Mouse (Mus musculus): ENCODE data around the gene Irs2.

Gene Irs2

DNA sequence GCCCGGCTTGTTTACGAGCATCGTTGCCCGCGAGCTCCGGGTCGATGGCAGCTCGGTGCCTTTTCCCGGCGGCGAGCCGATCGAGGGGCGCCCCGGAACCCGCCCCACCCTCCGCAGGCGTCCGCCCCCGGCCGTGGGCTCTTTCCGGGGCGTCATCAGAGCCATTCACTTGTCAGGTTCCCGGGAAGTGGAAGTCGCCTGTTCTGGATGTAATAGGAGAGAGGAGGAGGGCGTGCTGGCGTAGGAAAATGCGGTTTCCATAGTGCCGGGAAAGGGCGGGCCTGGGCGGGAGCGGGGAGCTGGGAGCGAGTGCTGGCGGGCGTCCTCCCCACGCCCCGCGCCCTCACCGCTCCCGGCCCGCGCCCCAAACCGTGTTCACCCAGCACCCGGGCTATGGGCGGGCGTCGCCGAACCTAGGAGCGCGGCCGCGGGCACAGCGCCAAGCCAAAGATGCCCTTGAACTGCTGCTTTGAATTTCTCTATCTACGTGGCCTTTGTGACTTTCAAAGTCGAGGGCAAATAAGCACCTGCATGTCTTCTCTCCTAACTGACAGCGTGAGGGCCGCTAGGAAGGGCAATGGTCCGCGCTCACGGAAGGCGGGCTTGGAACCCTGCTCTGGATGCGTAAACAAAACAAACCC lies 1.3 kb upstream of the Irs2 start:
- peak; percentile 89 for DNase-seq (ENCODE audit: low read depth, low spot score)

- DNase-seq (ENCODE audit: low read depth, low spot score), result peak; percentile 96
Measured at GRCm38 (mm10) chr8:11008842-11009420, 673 bp upstream of the Irs2 start.

GRCm38 (mm10) chr8:11007581-11008378 lies 478 bp downstream of the Irs2 start:
- peak; percentile 66 for DNase-seq (ENCODE audit: low read depth, low spot score)

- DNase-seq (ENCODE audit: low read depth, low spot score), result peak; percentile 83
Measured at GRCm38 (mm10) chr8:11007001-11007580, 1.2 kb downstream of the Irs2 start.

DNA sequence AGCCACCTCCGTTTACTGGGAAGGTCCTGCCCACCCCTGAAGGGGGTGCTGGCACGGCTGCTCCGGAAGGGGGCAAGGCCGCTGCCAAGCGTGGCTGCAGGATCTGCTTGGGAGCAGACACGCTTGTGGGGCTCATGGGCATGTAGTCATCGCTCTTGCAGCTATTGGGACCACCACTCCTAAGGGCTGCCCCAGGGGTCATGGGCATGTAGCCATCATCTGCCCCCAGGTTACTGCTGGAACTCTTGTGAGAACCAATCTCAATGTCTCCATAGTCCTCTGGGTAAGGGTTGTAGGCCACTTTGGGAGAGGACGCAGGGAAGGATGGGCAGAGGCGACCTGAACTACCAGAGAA lies 2.0 kb downstream of the Irs2 start:
- no peak for DNase-seq (ENCODE audit: low read depth, low spot score)

DNA sequence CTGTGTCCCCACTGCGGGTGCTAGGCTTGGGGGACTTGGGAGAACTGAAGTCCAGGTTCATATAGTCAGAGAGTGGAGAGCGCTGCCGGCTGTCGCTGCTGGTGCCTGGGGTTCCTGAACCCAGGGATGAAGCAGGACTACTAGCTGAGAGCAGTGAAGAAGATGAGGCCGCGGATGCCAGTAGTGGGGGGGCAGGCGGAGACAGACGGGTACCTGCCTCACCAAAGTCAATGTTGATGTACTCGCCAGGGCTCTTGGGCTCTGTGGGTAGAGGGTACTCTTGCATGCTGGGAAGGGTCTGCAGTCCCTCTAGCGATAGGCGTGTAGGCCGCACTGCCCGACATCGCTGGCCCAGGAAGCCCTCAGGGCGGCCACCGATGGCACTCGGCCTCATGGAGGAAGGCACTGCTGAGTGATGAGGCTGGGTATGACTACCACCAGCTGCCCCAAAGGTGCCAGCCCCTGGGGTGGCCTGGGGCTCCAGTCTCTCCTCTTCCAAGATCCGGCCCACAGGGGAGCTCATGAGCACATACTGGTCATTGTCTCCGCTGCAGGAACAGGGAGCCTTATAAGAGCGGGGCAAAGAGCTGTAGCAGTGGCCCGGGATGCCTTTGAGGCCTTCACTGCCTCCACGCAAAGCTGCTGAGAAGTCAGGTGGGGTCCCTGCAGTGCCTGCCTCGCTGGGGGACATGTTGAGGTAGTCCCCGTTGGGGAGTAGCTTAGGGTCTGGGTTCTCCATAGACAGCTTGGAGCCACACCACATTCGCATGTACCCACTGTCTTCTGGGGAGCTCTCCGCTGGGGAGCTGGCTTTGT lies 2.6 kb downstream of the Irs2 start:
- peak; percentile 21 for DNase-seq (ENCODE audit: low read depth, low spot score)

DNA sequence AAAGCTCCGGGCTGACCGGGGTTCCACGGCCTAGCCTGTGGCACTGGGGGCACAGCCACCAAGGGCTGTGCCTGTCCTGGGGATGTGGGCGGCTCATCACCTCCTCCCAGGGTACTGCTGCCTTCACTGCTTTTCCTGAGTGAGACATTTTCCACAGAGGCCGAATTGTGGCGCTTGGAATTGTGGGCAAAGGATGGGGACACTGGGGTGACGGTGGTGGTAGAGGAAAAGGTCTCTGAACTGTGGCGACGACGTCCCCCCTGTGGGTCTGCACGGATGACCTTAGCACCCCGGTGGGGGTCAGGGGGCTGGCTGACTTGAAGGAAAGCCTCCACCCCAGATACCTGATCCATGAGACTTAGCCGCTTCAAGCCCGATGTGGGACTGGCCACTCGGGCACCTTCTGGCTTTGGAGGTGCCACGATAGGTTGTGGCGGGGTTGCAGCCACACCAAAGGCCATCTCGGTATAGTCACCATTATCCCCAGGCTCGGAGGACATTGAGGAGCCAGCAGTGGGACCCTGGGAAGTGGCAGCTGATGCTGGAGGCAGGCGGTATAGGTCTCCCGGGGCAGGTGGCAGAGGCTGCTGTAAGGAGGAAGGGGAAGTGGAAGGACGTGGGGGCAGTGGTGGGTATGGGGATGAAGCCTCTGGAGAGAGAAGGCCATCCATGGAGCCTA lies 3.3 kb downstream of the Irs2 start:
- no peak for DNase-seq (ENCODE audit: low read depth, low spot score)

- DNase-seq (ENCODE audit: low read depth, low spot score), result no peak
Measured at GRCm38 (mm10) chr8:11003917-11004470, 4.3 kb downstream of the Irs2 start.

- DNase-seq (ENCODE audit: low read depth, low spot score), result no peak
Measured at GRCm38 (mm10) chr8:11003253-11003652, 5.0 kb downstream of the Irs2 start.

GRCm38 (mm10) chr8:11002816-11003215 lies 5.4 kb downstream of the Irs2 start:
- no peak for DNase-seq (ENCODE audit: low read depth, low spot score)

- DNase-seq (ENCODE audit: low read depth, low spot score), result peak; percentile 22
Measured at GRCm38 (mm10) chr8:11001062-11001549, 7.2 kb downstream of the Irs2 start.

- DNase-seq (ENCODE audit: low read depth, low spot score), result no peak
Measured at GRCm38 (mm10) chr8:10999538-10999937, 8.7 kb downstream of the Irs2 start.

GRCm38 (mm10) chr8:10996247-10996646 lies 12.0 kb downstream of the Irs2 start:
- no peak for DNase-seq (ENCODE audit: low read depth, low spot score)

DNA sequence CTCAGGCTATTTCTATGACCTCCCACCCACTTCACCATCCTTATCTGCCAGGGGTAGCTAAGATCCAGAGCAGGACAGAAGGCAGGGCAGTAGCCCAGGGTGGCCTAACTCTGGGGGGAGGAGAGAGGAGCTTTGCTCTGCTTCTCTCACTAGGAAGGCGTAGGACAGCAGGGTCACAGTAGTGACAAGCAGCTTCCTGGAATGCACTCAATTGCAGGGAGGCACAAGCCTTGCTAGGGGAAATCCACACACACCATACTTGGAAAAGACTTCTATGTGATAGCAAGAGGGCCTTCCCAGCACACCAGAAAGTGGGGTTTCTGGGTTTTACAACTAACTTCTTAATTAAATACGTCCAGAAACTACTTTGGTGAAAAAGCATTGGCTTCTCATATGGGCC lies 12.5 kb downstream of the Irs2 start:
- DNase-seq (ENCODE audit: low read depth, low spot score), result no peak

DNA sequence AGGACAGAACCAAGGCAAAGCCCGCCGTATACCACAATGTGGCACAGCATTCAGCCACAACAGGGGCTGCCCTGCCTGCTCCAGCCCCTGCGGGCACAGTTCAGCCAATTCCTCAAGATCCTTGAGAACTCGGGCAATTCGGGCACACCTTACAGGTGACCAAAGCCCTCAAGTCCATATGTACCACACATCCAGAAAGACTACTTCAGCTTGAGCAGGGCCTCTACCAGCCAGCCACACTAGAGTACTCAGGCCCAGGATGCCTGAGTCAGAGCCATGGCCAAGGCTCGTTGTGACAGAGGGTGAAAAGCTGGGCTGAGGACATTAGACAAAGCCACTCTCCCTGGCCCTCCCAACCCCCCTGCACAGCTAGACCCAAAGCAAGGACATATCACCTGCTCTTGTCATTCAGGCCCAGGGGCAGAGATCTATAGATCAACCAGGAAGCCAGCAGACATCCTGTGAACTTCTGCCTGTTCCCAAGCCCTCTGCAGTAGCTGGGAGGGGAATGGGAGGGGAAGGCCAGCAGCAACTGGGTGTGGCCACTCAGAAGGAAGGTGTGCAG lies 13.8 kb downstream of the Irs2 start:
- DNase-seq (ENCODE audit: low read depth, low spot score), result no peak

- DNase-seq (ENCODE audit: low read depth, low spot score), result no peak
Measured at GRCm38 (mm10) chr8:10993582-10994216, 14.6 kb downstream of the Irs2 start.

- no peak for DNase-seq (ENCODE audit: low read depth, low spot score)
Measured at GRCm38 (mm10) chr8:10992081-10992480, 16.2 kb downstream of the Irs2 start.

DNA sequence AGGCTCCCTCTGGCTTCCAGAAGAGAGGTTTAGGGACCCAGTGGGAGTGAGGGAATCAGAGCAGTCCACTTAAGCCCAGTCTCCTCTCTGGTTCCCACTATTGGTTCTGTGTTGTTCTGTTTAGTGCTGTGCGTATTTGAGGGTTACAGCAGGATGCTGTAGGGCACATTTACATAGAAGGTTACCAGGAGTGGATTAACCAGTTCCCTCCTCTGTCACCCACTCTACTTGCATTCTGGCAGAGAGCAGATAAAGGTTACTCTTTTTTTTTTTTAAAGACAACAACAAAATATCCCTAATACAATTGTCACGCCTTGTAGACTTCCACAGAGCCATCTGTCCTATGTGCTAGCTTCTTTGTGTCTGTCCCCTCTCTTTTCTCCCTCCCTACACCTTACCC lies 16.9 kb downstream of the Irs2 start:
- DNase-seq (ENCODE audit: low read depth, low spot score), result no peak

DNA sequence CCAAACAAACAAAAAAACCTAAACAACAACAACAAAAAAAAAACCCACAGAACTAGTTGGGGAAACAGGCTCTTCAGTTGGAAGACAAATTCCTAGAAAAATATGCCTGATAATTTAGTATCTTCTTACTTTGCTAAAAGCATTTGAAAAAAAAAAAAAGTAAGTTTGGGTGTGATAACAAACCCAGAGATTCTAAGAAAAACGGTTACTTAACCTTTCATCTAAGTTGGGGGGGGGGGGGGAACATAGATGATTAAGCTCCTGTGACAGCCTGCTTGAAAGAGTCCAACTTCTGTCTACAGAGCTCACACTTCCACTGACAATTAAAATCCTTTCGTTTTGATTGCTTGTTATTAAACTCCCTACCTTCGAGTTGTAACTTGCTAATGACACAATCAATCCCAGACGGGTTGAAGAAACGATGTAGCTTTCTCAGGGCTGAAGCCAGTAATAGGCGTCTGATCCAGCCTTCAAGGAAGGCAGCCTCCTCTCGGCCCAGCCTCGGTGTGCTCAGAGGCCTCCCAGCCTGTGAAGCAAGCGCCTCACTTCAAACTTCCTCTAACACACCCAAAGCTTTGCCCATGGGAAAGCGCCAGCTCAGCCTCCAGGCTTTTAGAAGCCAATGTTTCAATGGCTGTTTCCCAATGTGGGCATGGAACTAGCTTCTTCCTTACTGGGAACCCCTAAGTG lies 17.7 kb downstream of the Irs2 start:
- no peak for DNase-seq (ENCODE audit: low read depth, low spot score)
